Mouse (Mus musculus): ENCODE measurements around the gene 3110082I17Rik. TPM values are rescaled to one million over a fixed set of nuclear protein-coding genes. Genes with fewer than 3 reads are reported as not detected.

The 3110082I17Rik gene
- polyA plus RNA-seq, 1 experiment from 2014 or later = 17.0 TPM

- Histone ChIP-seq H3K27me3 (ENCODE audit: control insufficient read depth, insufficient read depth, low read length) (peaks cover 4% of the 10 kb centered on the region), H3K9me3 (ENCODE audit: control insufficient read depth, low read length) (no peaks in the 10 kb centered on the region), H3K4me2 (ENCODE audit: low read length) (no peak overlapping the region), H3K4me1 (ENCODE audit: control insufficient read depth in 2 of 2, insufficient read depth in 2 of 2, low read length in 2 of 2) (peaks cover 13 to 24% of the 10 kb centered on the region in 2 experiments), H3K27ac (replicated peaks in 1 of 2; ENCODE audit: control insufficient read depth in 1 of 2, insufficient read depth in 1 of 2, low read depth in 2 of 2, low read length in 2 of 2) (no peak overlapping the region), H3K9ac (ENCODE audit: low read length) (no peak overlapping the region), H3K36me3 (ENCODE audit: control insufficient read depth, insufficient read depth, low read length) (no peaks in the 10 kb centered on the region), H3K4me3 (ENCODE audit: control insufficient read depth in 1 of 2, insufficient read depth in 1 of 2, low read depth in 1 of 2, low read length in 2 of 2) (no peak overlapping the region)
- WGBS = 89% methylated on average over 8 of the region's 8 CpGs
- no peak for ATAC-seq (ENCODE audit: insufficient number of reproducible peaks, insufficient read depth, low FRiP score, low read depth)
Measured at GRCm38 (mm10) chr5:139403692-139404260, 56.6 kb downstream of the 3110082I17Rik start.

DNA sequence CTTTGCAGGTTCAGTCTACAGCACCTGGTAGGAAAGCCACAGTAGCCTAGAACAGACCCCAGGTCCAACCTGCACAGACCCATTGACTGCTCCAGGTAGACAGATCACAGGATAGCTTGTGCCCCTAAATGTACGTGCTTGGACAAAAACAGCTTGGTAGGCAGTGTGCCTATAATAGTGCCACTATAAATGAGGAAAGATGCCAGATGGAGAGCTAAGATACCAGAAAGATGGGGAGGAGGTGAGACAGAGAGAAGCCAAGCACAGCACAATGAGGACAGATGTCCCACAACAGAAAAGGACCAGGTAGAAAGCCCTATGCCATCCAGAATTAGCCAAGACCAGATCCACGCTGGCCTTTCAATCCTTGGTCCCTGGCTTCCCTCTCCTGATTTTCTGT lies 58.2 kb downstream of the 3110082I17Rik start:
- Histone ChIP-seq H3K4me1 (ENCODE audit: control insufficient read depth in 2 of 2, insufficient read depth in 2 of 2, low read length in 2 of 2) (peaks cover 28 to 35% of the 10 kb centered on the region in 2 experiments), H3K9me3 (ENCODE audit: control insufficient read depth, low read length) (no peaks in the 10 kb centered on the region), H3K27me3 (ENCODE audit: control insufficient read depth, insufficient read depth, low read length) (no peaks in the 10 kb centered on the region; the same call in 1 of the 2 replicates), H3K27ac (replicated peaks in 1 of 2; ENCODE audit: control insufficient read depth in 1 of 2, insufficient read depth in 1 of 2, low read depth in 2 of 2, low read length in 2 of 2) (no peak overlapping the region), H3K4me2 (ENCODE audit: low read length) (no peak overlapping the region), H3K36me3 (ENCODE audit: control insufficient read depth, insufficient read depth, low read length) (no peaks in the 10 kb centered on the region), H3K4me3 (ENCODE audit: control insufficient read depth in 1 of 2, insufficient read depth in 1 of 2, low read depth in 1 of 2, low read length in 2 of 2) (no peak overlapping the region), H3K9ac (ENCODE audit: low read length) (no peak overlapping the region)
- WGBS = 91% methylated on average over 2 of the region's 2 CpGs
- ATAC-seq (ENCODE audit: insufficient number of reproducible peaks, insufficient read depth, low FRiP score, low read depth) = no peak

GRCm38 (mm10) chr5:139399991-139400390 lies 60.3 kb downstream of the 3110082I17Rik start:
- Histone ChIP-seq H3K9ac (ENCODE audit: low read length) (no peak overlapping the region), H3K27me3 (ENCODE audit: control insufficient read depth, insufficient read depth, low read length) (no peaks in the 10 kb centered on the region; the same call in 1 of the 2 replicates), H3K27ac (replicated peaks in 1 of 2; ENCODE audit: control insufficient read depth in 1 of 2, insufficient read depth in 1 of 2, low read depth in 2 of 2, low read length in 2 of 2) (no peak overlapping the region), H3K4me2 (ENCODE audit: low read length) (no peak overlapping the region), H3K36me3 (ENCODE audit: control insufficient read depth, insufficient read depth, low read length) (no peaks in the 10 kb centered on the region), H3K9me3 (ENCODE audit: control insufficient read depth, low read length) (no peaks in the 10 kb centered on the region), H3K4me3 (ENCODE audit: control insufficient read depth in 1 of 2, insufficient read depth in 1 of 2, low read depth in 1 of 2, low read length in 2 of 2) (no peak overlapping the region), H3K4me1 (ENCODE audit: control insufficient read depth in 2 of 2, insufficient read depth in 2 of 2, low read length in 2 of 2) (peaks cover 17 to 22% of the 10 kb centered on the region in 2 experiments)
- no peak for ATAC-seq (ENCODE audit: insufficient number of reproducible peaks, insufficient read depth, low FRiP score, low read depth)
- 72% methylated on average over 14 of the region's 14 CpGs for WGBS

DNA sequence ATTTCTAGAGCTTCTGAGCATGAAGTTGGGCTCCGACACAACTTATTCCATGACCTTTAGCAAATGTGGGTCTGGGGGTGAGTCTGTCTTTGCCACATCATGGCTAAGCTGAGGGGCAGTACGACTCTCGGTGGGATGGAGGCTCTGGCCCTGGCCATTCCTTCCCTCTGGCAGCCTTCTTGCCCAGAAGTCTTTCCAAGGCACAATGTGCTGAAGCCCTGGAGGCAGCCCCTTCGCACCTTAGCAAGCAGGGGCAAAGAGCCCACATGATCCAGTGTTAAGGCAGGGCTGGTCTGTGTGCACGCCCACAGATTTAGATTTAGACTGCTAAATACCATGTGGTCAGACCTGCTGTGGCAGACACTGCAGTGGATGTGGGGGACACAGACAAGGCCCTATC lies 61.5 kb downstream of the 3110082I17Rik start:
- Histone ChIP-seq H3K4me1 (ENCODE audit: control insufficient read depth in 2 of 2, insufficient read depth in 2 of 2, low read length in 2 of 2) (peaks cover 16 to 20% of the 10 kb centered on the region in 2 experiments), H3K9ac (ENCODE audit: low read length) (peak overlapping the region; percentile 48; the same call in 1 of the 2 replicates), H3K9me3 (ENCODE audit: control insufficient read depth, low read length) (no peaks in the 10 kb centered on the region), H3K4me2 (ENCODE audit: low read length) (peak overlapping the region; percentile 23; the same call in 1 of the 2 replicates), H3K27ac (replicated peaks in 1 of 2; ENCODE audit: control insufficient read depth in 1 of 2, insufficient read depth in 1 of 2, low read depth in 2 of 2, low read length in 2 of 2) (no peak overlapping the region), H3K27me3 (ENCODE audit: control insufficient read depth, insufficient read depth, low read length) (no peaks in the 10 kb centered on the region; the same call in 1 of the 2 replicates), H3K36me3 (ENCODE audit: control insufficient read depth, insufficient read depth, low read length) (peaks cover 3% of the 10 kb centered on the region), H3K4me3 (ENCODE audit: control insufficient read depth in 1 of 2, insufficient read depth in 1 of 2, low read depth in 1 of 2, low read length in 2 of 2) (no peak overlapping the region)
- WGBS = 65% methylated on average over 5 of the region's 5 CpGs
- ATAC-seq (ENCODE audit: insufficient number of reproducible peaks, insufficient read depth, low FRiP score, low read depth) = no peak

DNA sequence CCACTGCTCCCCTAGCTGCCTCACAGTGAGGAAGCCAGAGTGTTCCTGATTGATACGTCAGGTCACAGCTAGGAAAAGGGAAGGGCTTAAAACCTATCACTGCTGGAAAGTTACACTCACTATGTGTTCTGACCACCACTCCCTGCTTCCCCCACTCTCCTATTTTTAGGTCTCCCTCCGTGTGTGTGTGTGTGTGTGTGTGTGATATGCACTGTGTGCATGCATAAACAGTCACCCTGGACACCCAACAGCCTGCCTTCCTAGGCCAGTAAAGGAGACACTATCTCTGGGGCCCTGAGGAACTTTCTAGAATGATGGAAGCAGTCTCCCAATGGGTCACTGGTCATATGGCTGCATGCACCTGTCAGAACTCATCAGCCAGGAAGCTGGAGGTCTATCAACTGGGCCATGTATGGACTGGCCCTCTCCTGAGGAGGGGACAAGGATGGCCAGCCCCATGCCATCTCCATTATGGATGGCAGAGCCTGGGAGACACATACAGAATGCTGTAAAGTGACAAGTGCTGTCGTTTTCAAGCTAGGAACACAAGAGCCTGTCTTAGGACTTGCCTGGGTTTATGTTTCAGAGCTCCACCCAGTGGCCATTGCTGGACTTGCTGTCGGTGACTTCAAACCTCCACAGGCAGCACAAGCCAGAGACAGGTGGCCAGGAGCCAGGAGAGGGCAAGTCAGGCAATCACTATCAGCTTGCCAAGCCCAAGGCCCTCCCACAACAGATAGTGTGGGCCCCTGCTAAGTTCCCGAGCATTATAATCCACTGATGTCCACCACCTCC lies 62.2 kb downstream of the 3110082I17Rik start:
- peak overlapping the region; percentile 23; the same call in 1 of the 2 replicates for H3K4me2 ChIP-seq (ENCODE audit: low read length)
- H3K9ac ChIP-seq (ENCODE audit: low read length) = peak overlapping the region; percentile 48; the same call in 1 of the 2 replicates
- H3K36me3 ChIP-seq (ENCODE audit: control insufficient read depth, insufficient read depth, low read length) = peaks cover 9% of the 10 kb centered on the region
- H3K4me3 ChIP-seq (ENCODE audit: control insufficient read depth in 1 of 2, insufficient read depth in 1 of 2, low read depth in 1 of 2, low read length in 2 of 2) = no peak overlapping the region
- H3K27me3 ChIP-seq (ENCODE audit: control insufficient read depth, insufficient read depth, low read length) = no peaks in the 10 kb centered on the region; the same call in 1 of the 2 replicates
- H3K9me3 ChIP-seq (ENCODE audit: control insufficient read depth, low read length) = no peaks in the 10 kb centered on the region
- 11% methylated on average over 5 of the region's 5 CpGs for whole genome bisulfite sequencing
- peak; percentile 81 for ATAC-seq (ENCODE audit: insufficient number of reproducible peaks, insufficient read depth, low FRiP score, low read depth)
- peaks cover 16 to 20% of the 10 kb centered on the region in 2 experiments for H3K4me1 ChIP-seq (ENCODE audit: control insufficient read depth in 2 of 2, insufficient read depth in 2 of 2, low read length in 2 of 2)
- H3K27ac ChIP-seq (replicated peaks in 1 of 2; ENCODE audit: control insufficient read depth in 1 of 2, insufficient read depth in 1 of 2, low read depth in 2 of 2, low read length in 2 of 2) = 0 out of 4 replicates have a peak overlapping the region, but pooled peaks have one; percentile 18 to 35

- no peak overlapping the region for H3K4me3 ChIP-seq (ENCODE audit: control insufficient read depth in 1 of 2, insufficient read depth in 1 of 2, low read depth in 1 of 2, low read length in 2 of 2)
- H3K27ac ChIP-seq (replicated peaks in 1 of 2; ENCODE audit: control insufficient read depth in 1 of 2, insufficient read depth in 1 of 2, low read depth in 2 of 2, low read length in 2 of 2) = 0 out of 4 replicates have a peak overlapping the region, but pooled peaks of 1 of the 2 experiments have one; percentile 35
- no peaks in the 10 kb centered on the region; the same call in 1 of the 2 replicates for H3K27me3 ChIP-seq (ENCODE audit: control insufficient read depth, insufficient read depth, low read length)
- H3K9ac ChIP-seq (ENCODE audit: low read length) = peak overlapping the region; percentile 13; the same call in 1 of the 2 replicates
- WGBS = 72% methylated on average over 4 of the region's 4 CpGs
- peaks cover 16 to 20% of the 10 kb centered on the region in 2 experiments for H3K4me1 ChIP-seq (ENCODE audit: control insufficient read depth in 2 of 2, insufficient read depth in 2 of 2, low read length in 2 of 2)
- ATAC-seq (ENCODE audit: insufficient number of reproducible peaks, insufficient read depth, low FRiP score, low read depth) = no peak
- no peak overlapping the region for H3K4me2 ChIP-seq (ENCODE audit: low read length)
- peaks cover 16% of the 10 kb centered on the region for H3K36me3 ChIP-seq (ENCODE audit: control insufficient read depth, insufficient read depth, low read length)
- no peaks in the 10 kb centered on the region for H3K9me3 ChIP-seq (ENCODE audit: control insufficient read depth, low read length)
Measured at GRCm38 (mm10) chr5:139397359-139397916, 62.9 kb downstream of the 3110082I17Rik start.

- Histone ChIP-seq H3K36me3 (ENCODE audit: control insufficient read depth, insufficient read depth, low read length) (peaks cover 23% of the 10 kb centered on the region), H3K4me3 (ENCODE audit: control insufficient read depth in 1 of 2, insufficient read depth in 1 of 2, low read depth in 1 of 2, low read length in 2 of 2) (no peak overlapping the region), H3K27ac (replicated peaks in 1 of 2; ENCODE audit: control insufficient read depth in 1 of 2, insufficient read depth in 1 of 2, low read depth in 2 of 2, low read length in 2 of 2) (no peak overlapping the region), H3K27me3 (ENCODE audit: control insufficient read depth, insufficient read depth, low read length) (no peaks in the 10 kb centered on the region), H3K9ac (ENCODE audit: low read length) (no peak overlapping the region), H3K4me2 (ENCODE audit: low read length) (no peak overlapping the region), H3K9me3 (ENCODE audit: control insufficient read depth, low read length) (no peaks in the 10 kb centered on the region), H3K4me1 (ENCODE audit: control insufficient read depth in 2 of 2, insufficient read depth in 2 of 2, low read length in 2 of 2) (peaks cover 19 to 25% of the 10 kb centered on the region in 2 experiments)
- ATAC-seq (ENCODE audit: insufficient number of reproducible peaks, insufficient read depth, low FRiP score, low read depth) = no peak
- WGBS = 97% methylated on average over 4 of the region's 4 CpGs
Measured at GRCm38 (mm10) chr5:139395528-139395927, 64.8 kb downstream of the 3110082I17Rik start.
